24 mouse cellular contexts compared by ENCODE assay signal in the genomic region with DNA sequence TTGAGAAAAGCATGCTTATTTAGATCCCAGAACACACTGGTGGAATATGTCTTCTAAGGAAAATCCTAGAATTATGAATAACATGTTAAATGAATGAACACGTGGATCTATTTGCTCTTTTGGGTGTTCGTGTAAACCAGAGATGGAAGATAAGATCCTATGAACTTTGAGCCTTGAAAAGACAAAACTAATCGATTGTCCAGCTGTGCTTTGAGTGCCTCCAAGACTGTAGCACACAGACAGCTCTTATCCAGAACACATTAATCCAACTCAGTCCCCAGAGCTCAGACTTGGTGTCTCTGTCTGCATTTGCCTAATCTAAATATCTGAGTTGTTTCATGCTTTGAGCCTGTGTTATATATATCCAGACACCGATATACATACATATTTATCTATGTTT.
DNase-seq lines count a peak whose midpoint lies in the region; ATAC-seq and TF ChIP-seq lines count a peak whose summit lies in the region.
"Had no signal": no experiment of that assay in that cellular context is flagged by ENCODE, and none has a peak within 500 bp of the region (broad histone marks: within the 10 kb centered on the region; RNA-seq: fewer than 3 reads in every experiment).

No protein-coding gene starts in this region.

- TF ChIP-seq CTCF in liver, adult 2 months (IDR thresholded peaks at IDR 0.05; ENCODE audit: low read depth, low read length) = no peak
- no peak for TF ChIP-seq CTCF in kidney, adult 2 months (conservative IDR thresholded peaks at IDR 0.05; ENCODE audit: insufficient read depth, insufficient read length, low read depth, low read length)

- WGBS in liver, adult 2 months = 26% methylated on average over 4 of the region's 4 CpGs
- 50% methylated on average over 4 of the region's 4 CpGs for WGBS in liver, embryonic 11.5 days
- 37% methylated on average over 4 of the region's 4 CpGs for WGBS in intestine, embryonic 15.5 days
- 75% methylated on average over 4 of the region's 4 CpGs for WGBS in kidney, adult 2 months

- no peak overlapping the region for H3K4me3 ChIP-seq in liver, adult 2 months (ENCODE audit: insufficient read depth, low read depth, low read length)
- no peak overlapping the region for H3K4me3 ChIP-seq in liver, embryonic 11.5 days (ENCODE audit: low read depth, low read length)
- no peak overlapping the region for H3K4me3 ChIP-seq in intestine, embryonic 15.5 days (replicated peaks)
- H3K4me3 ChIP-seq in kidney, adult 2 months (ENCODE audit: insufficient read depth, low read depth, low read length) = no peak overlapping the region
- H3K4me3 ChIP-seq: forebrain, embryonic 10.5 days; forebrain, embryonic 13.5 days had no signal

- H3K36me3 ChIP-seq in liver, adult 2 months (ENCODE audit: control insufficient read depth, insufficient read depth, low read length) = no peaks in the 10 kb centered on the region
- no peaks in the 10 kb centered on the region for H3K36me3 ChIP-seq in liver, embryonic 11.5 days (ENCODE audit: control insufficient read depth, insufficient read depth, low read length)
- no peaks in the 10 kb centered on the region for H3K36me3 ChIP-seq in intestine, embryonic 15.5 days
- no peaks in the 10 kb centered on the region for H3K36me3 ChIP-seq in kidney, adult 2 months (ENCODE audit: control insufficient read depth, insufficient read depth, low read length)
- H3K36me3 ChIP-seq: forebrain, embryonic 10.5 days had no signal

- H3K4me2 ChIP-seq in liver, embryonic 11.5 days = no peak overlapping the region
- 0 out of 2 replicates have a peak overlapping the region, but pooled peaks have one; percentile 6 for H3K4me2 ChIP-seq in intestine, embryonic 15.5 days (replicated peaks)
- H3K4me2 ChIP-seq: forebrain, embryonic 13.5 days; heart, embryonic 11.5 days; hindbrain, embryonic 14.5 days had no signal

- DNase-seq in heart, adult 11 months = peak; percentile 15
- DNase-seq in heart, adult 8-10 months (ENCODE audit: low spot score) = no peak
- DNase-seq in liver, adult 2 months (ENCODE audit: extremely low read depth, low read depth, low spot score) = peak; percentile 63
- no peak for DNase-seq in liver, embryonic 11.5 days (ENCODE audit: low spot score)
- no peak for DNase-seq in kidney, adult 2 months
- DNase-seq: adrenal gland, adult 8-10 months; adrenal gland, postnatal 25 days; cerebellum, adult 11-12 months; cerebellum, adult 8-10 months; cerebellum, postnatal 10 days; cerebellum, postnatal 36 days; gastrocnemius, postnatal 10 days; gastrocnemius, postnatal 36 days; heart, postnatal 14 days; heart, postnatal 4 days had no signal

- no peak overlapping the region for H3K27ac ChIP-seq in liver, adult 2 months (replicated peaks; ENCODE audit: insufficient read depth, low read depth, low read length)
- H3K27ac ChIP-seq in liver, embryonic 11.5 days (ENCODE audit: low read depth, low read length) = no peak overlapping the region
- H3K27ac ChIP-seq in intestine, embryonic 15.5 days = no peak overlapping the region
- H3K27ac ChIP-seq in kidney, adult 2 months (ENCODE audit: insufficient read depth, low read depth, low read length) = no peak overlapping the region
- H3K27ac ChIP-seq: forebrain, embryonic 10.5 days; forebrain, embryonic 13.5 days; hindbrain, embryonic 14.5 days; hindbrain, postnatal 0 days had no signal

- H3K79me2 ChIP-seq in liver, adult 2 months (ENCODE audit: control insufficient read depth, insufficient read depth, low read length) = no peaks in the 10 kb centered on the region

- no peak overlapping the region for H3K9ac ChIP-seq in liver, adult 2 months (ENCODE audit: low read depth, low read length)
- H3K9ac ChIP-seq in liver, embryonic 11.5 days (ENCODE audit: low read depth, low read length) = no peak overlapping the region
- no peak overlapping the region for H3K9ac ChIP-seq in intestine, embryonic 15.5 days
- H3K9ac ChIP-seq: forebrain, embryonic 13.5 days; hindbrain, embryonic 14.5 days had no signal

- H3K9me3 ChIP-seq in liver, embryonic 11.5 days (ENCODE audit: control insufficient read depth, low read length) = no peaks in the 10 kb centered on the region
- no peaks in the 10 kb centered on the region for H3K9me3 ChIP-seq in intestine, embryonic 15.5 days
- H3K9me3 ChIP-seq: forebrain, embryonic 10.5 days; forebrain, embryonic 13.5 days had no signal

- no peak for TF ChIP-seq POLR2A in liver, adult 2 months (IDR thresholded peaks at IDR 0.05; ENCODE audit: extremely low read depth, insufficient read depth, low read length)
- no peak for TF ChIP-seq POLR2A in kidney, adult 2 months (IDR thresholded peaks at IDR 0.05; ENCODE audit: low read depth, low read length)

- peaks cover 3% of the 10 kb centered on the region for H3K4me1 ChIP-seq in liver, adult 2 months (ENCODE audit: control insufficient read depth, insufficient read depth, low read length)
- H3K4me1 ChIP-seq in liver, embryonic 11.5 days (replicated peaks; ENCODE audit: control insufficient read depth, insufficient read depth, low read length) = no peaks in the 10 kb centered on the region; the same call in 1 of the 2 replicates
- no peaks in the 10 kb centered on the region for H3K4me1 ChIP-seq in intestine, embryonic 15.5 days (replicated peaks)
- H3K4me1 ChIP-seq in kidney, adult 2 months (ENCODE audit: control insufficient read depth, insufficient read depth, low read length) = no peaks in the 10 kb centered on the region
- H3K4me1 ChIP-seq: forebrain, embryonic 13.5 days had no signal

- H3K27me3 ChIP-seq in liver, adult 2 months (ENCODE audit: control insufficient read depth, insufficient read depth, low read length) = no peaks in the 10 kb centered on the region
- H3K27me3 ChIP-seq in liver, embryonic 11.5 days (replicated peaks; ENCODE audit: control insufficient read depth, insufficient read depth, low read length) = no peaks in the 10 kb centered on the region
- H3K27me3 ChIP-seq in intestine, embryonic 15.5 days (replicated peaks) = no peaks in the 10 kb centered on the region
- no peaks in the 10 kb centered on the region for H3K27me3 ChIP-seq in kidney, adult 2 months (replicated peaks; ENCODE audit: control insufficient read depth, insufficient read depth, low read length)
- H3K27me3 ChIP-seq: forebrain, embryonic 13.5 days had no signal

- ATAC-seq in liver, embryonic 11.5 days (replicated peaks; ENCODE audit: low FRiP score) = no peak
- ATAC-seq in intestine, embryonic 15.5 days = no peak
- ATAC-seq: activated CD4-positive, CD25-positive, alpha-beta regulatory T cell, adult 4 months; forebrain, embryonic 13.5 days; forebrain, embryonic 16.5 days; hindbrain, postnatal 0 days; inflammation-experienced regulatory T-cells, adult 6 months had no signal

Comparison
In these comparisons a context has a peak if more than half of its experiments do, and no peak if none do; other contexts are left out.
1. DNase-seq: peak in heart, adult 11 months (single experiment) and liver, adult 2 months (single experiment); none in heart, adult 8-10 months (single experiment), liver, embryonic 11.5 days (single experiment) and kidney, adult 2 months (single experiment).